Mouse (Mus musculus) 3T3-L1 (cell line): ENCODE measurements around the gene Sema4f.

Experiments used
- DNase-seq: peaks from one replicate; pipeline ENCODE4 v3.0.0-alpha.2; 2015; ENCODE audit warnings: low read depth, low spot score

Sema4f gene

DNA sequence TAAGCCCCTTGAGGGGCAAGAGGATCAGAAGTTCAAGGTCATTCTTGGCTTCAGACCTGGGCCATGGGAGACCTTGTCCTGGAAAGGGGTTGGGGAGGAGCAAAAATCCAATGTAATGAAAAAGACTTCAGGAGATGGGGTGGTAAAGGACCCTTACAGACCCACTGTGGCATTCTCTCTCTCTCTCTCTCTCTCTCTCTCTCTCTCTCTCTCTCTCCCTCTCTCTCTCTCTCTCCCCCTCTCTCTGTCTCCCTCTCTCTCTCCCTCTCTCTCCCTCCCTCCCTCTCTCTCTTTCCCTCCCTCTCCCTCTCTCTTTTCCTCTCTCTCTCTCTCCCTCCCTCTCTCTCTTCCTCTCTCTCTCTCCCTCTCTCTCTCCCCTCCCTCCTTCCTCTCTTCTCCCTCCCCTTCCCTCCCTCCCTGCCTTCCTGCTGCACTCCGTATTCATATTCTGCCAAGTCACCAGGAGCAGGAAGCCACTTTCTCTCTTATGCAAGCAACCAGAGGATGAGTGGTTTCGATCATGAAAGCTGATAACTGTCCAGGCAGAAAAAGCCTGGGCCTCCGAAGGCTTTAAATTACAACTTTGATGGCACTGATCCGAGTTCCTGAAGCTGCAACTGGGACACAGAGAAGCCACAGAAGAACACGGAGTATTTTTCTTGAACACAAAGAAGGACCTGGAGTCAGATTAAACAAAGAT is 67.8 kb downstream of the Sema4f start:
- peak; percentile 81 for DNase-seq

DNA sequence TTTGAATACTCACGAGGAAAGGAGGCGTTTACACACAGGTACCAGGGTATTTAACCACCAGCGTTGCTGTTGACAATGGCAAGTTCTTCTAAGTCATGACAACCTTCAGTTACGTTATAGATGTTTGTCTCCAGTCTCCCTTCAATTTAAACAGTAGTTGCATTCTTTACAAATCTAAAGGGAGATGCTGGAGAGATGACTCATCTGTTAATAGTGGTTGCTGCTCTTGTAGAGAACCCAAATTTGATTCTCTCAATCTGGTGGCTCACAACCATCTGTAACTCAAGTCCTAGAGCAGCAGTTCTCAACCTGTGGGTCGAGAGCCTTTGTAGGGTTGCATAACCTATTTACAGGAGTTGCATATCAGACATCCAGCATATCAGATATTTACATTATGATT is 71.1 kb downstream of the Sema4f start:
- peak; percentile 81 for DNase-seq

DNA sequence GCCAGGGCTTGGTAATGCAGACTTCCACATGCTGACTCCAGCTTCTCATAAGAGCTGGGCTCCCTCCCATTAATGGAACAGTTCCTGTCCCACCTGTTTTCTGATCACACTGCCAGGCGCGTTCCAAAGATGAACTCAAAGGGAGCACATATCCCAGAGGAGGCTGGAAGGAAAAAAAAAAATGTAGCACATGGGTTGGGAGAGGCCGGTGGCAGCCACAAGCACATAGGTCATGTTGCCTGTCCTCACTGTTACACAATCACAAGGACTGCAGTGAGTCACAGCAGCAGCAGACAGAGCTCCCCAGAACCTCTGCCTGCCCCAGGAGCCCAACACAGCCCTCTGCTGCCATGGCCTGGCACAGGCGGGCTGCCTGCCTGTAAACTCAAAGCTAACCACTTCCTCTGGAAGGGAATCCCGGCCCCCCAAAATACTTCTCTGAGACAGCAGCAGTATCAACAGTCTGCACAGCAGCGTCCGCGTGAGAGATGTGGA is 76.1 kb downstream of the Sema4f start:
- peak; percentile 97 for DNase-seq

DNA sequence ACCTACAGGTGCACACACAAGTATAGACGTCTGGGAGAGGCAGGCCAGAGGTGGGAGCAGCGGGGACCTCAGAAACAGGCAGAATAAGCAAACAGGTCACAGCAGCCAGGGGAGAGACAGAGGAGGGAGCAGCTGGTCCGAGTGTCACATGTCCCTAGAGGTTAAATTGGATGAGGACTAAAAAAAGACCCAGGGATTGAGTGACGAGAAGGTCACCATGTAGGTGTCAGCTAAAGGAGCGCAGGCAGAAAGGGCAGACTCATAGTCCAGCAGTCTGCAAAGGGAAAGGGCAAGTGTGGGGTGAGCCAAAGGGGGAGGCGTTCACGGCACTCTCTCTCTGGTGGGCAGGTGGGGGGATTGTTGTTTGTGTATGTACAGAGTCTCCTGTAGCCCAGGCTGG is 77.1 kb downstream of the Sema4f start:
- DNase-seq: no peak

DNA sequence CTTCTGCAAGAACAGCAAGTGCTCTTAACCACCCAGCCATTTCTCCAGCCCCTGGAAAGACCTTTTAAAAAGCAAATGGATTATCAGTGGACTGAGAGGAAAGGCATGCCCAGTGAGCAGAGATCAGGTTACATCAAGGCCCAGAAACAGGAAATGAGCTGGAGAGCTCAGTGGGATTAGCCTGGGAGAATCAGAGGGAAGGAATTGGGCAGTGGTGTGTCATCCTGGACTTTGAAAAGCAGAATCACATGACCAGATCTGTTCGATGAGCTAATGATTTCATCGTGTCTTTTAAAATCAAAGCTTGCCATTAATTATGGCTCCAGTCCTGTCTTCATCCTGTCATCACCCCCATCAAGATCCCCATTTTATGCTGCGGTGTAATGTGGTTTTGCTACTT is 77.5 kb downstream of the Sema4f start:
- peak; percentile 86 for DNase-seq
